Comparison of ENCODE assay signal across 8 mouse cellular contexts in genomic region chr1:128102641-128103461, GRCm38 (mm10). TPM values are rescaled to one million over a fixed set of nuclear protein-coding genes. Genes with fewer than 3 reads are reported as not detected.
A peak's percentile ranks its signal among the peaks of the same experiment; 100 is the strongest.
DNase-seq lines count a peak whose midpoint lies in the region; ATAC-seq and TF ChIP-seq lines count a peak whose summit lies in the region.

Gene Zranb3 (minus strand): TSS chr1:128103047.
Gene R3hdm1 (plus strand): TSS chr1:128103301.

- TF ChIP-seq CTCF in bone marrow macrophage, adult 2 months (IDR thresholded peaks at IDR 0.05; ENCODE audit: low read depth, low read length) = no peak
- no peak for TF ChIP-seq CTCF in embryonic fibroblast, embryonic 13.5 days (IDR thresholded peaks at IDR 0.05; ENCODE audit: borderline replicate concordance, insufficient read depth, low read length)

- peak within 1 kb of the TSS; percentile 88 for H3K9ac ChIP-seq in kidney, embryonic 14.5 days (ENCODE audit: low read depth, low read length)
- peak within 1 kb of the TSS; percentile 84 for H3K9ac ChIP-seq in limb, embryonic 15.5 days

- H3K36me3 ChIP-seq in kidney, embryonic 14.5 days (ENCODE audit: control insufficient read depth, insufficient read depth, low read length) = no peaks in the 10 kb centered on the region
- no peaks in the 10 kb centered on the region for H3K36me3 ChIP-seq in limb, embryonic 15.5 days

- peak; percentile 97 for ATAC-seq in kidney, embryonic 14.5 days (ENCODE audit: low FRiP score, low TSS enrichment)
- ATAC-seq in limb, embryonic 15.5 days (ENCODE audit: insufficient number of reproducible peaks, low FRiP score, low TSS enrichment, low read depth) = peak; percentile 97

- H3K4me1 ChIP-seq in bone marrow macrophage, adult 2 months (ENCODE audit: control insufficient read depth, insufficient read depth, low read length) = peaks cover 13% of the 10 kb centered on the region
- H3K4me1 ChIP-seq in embryonic fibroblast, embryonic 13.5 days (ENCODE audit: control insufficient read depth, insufficient read depth, low read length) = no peaks in the 10 kb centered on the region
- H3K4me1 ChIP-seq in kidney, embryonic 14.5 days (ENCODE audit: control insufficient read depth, insufficient read depth, low read length) = peaks cover 3% of the 10 kb centered on the region; the same call in 1 of the 2 replicates
- H3K4me1 ChIP-seq in limb, embryonic 15.5 days = peaks cover 5% of the 10 kb centered on the region

- H3K27ac ChIP-seq in bone marrow macrophage, adult 2 months (ENCODE audit: insufficient read depth, low read depth, low read length) = peak within 1 kb of the TSS; percentile 77
- peak within 1 kb of the TSS; percentile 81 for H3K27ac ChIP-seq in embryonic fibroblast, embryonic 13.5 days (ENCODE audit: insufficient read depth, low read length)
- peak within 1 kb of the TSS; percentile 90 for H3K27ac ChIP-seq in kidney, embryonic 14.5 days (ENCODE audit: low read depth, low read length)
- H3K27ac ChIP-seq in limb, embryonic 15.5 days = peak within 1 kb of the TSS; percentile 91

- peak within 1 kb of the TSS; percentile 71 for H3K4me2 ChIP-seq in kidney, embryonic 14.5 days (replicated peaks; ENCODE audit: low read depth, low read length)
- peak within 1 kb of the TSS; percentile 69 for H3K4me2 ChIP-seq in limb, embryonic 15.5 days

- no peaks in the 10 kb centered on the region for H3K9me3 ChIP-seq in kidney, embryonic 14.5 days (ENCODE audit: control insufficient read depth, low read length)
- no peaks in the 10 kb centered on the region for H3K9me3 ChIP-seq in limb, embryonic 15.5 days

- H3K27me3 ChIP-seq in kidney, embryonic 14.5 days (ENCODE audit: control insufficient read depth, insufficient read depth, low read length) = no peaks in the 10 kb centered on the region
- no peaks in the 10 kb centered on the region for H3K27me3 ChIP-seq in limb, embryonic 15.5 days

- H3K4me3 ChIP-seq in bone marrow macrophage, adult 2 months (ENCODE audit: insufficient read depth, low read length) = peak within 1 kb of the TSS; percentile 90
- peak within 1 kb of the TSS; percentile 80 for H3K4me3 ChIP-seq in embryonic fibroblast, embryonic 13.5 days (ENCODE audit: insufficient read depth, low read length)
- H3K4me3 ChIP-seq in kidney, embryonic 14.5 days (ENCODE audit: low read length) = peak within 1 kb of the TSS; percentile 95
- H3K4me3 ChIP-seq in limb, embryonic 15.5 days = peak within 1 kb of the TSS; percentile 94

- under 1% methylated on average over 43 of the region's 43 CpGs for WGBS in kidney, embryonic 14.5 days
- WGBS in limb, embryonic 15.5 days = 1% methylated on average over 43 of the region's 43 CpGs

- DNase-seq in A20 (ENCODE audit: low read depth, low spot score) = peak; percentile 100
- peak; percentile 100 for DNase-seq in heart, adult 9 months (ENCODE audit: low spot score in 2 of 2)
- DNase-seq in monocyte, adult 2 months (ENCODE audit: low read depth in 1 of 2, low spot score in 2 of 2) = peak; percentile 91 to 94
- peak; percentile 99 to 100 for DNase-seq in spleen, postnatal 36 days (ENCODE audit: low spot score in 2 of 2)

- no peak for TF ChIP-seq POLR2A in bone marrow macrophage, adult 2 months (IDR thresholded peaks at IDR 0.05; ENCODE audit: borderline replicate concordance, low read depth, low read length)
- peak; percentile 61 for TF ChIP-seq POLR2A in embryonic fibroblast, embryonic 13.5 days (IDR thresholded peaks at IDR 0.05; ENCODE audit: low read depth, low read length)

RNA-seq across cellular contexts. Expression of gene Zranb3, which starts in this region (rescaled TPM):
- polyA plus RNA-seq in bone marrow macrophage, adult 2 months (2012; ENCODE audit: insufficient read depth, insufficient read length, missing spikeins) = 11.4 and 11.7 TPM in 2 replicates
- polyA plus RNA-seq in embryonic fibroblast, embryonic 13.5 days (2011; ENCODE audit: insufficient read length, low read depth, missing spikeins) = 8.6 and 10.9 TPM in 2 replicates
- polyA plus RNA-seq in kidney, embryonic 14.5 days (2014; fragmentation: Nextera tagmentation; extraction: Ambion mirVana) = 8.0 and 14.4 TPM in 2 replicates
- 5.3 and 6.0 TPM in 2 replicates for polyA plus RNA-seq in limb, embryonic 15.5 days (2015; fragmentation: Nextera tagmentation; extraction: Ambion mirVana)

RNA-seq across cellular contexts. Expression of gene R3hdm1, which starts in this region (rescaled TPM):
- 45.0 and 51.0 TPM in 2 replicates for polyA plus RNA-seq in bone marrow macrophage, adult 2 months (2012; ENCODE audit: insufficient read depth, insufficient read length, missing spikeins)
- polyA plus RNA-seq in embryonic fibroblast, embryonic 13.5 days (2011; ENCODE audit: insufficient read length, low read depth, missing spikeins) = 70.3 and 97.9 TPM in 2 replicates
- 69.8 and 89.0 TPM in 2 replicates for polyA plus RNA-seq in kidney, embryonic 14.5 days (2014; fragmentation: Nextera tagmentation; extraction: Ambion mirVana)
- polyA plus RNA-seq in limb, embryonic 15.5 days (2015; fragmentation: Nextera tagmentation; extraction: Ambion mirVana) = 55.1 and 60.1 TPM in 2 replicates

Comparison
In these comparisons a context has a peak if more than half of its experiments do, and no peak if none do; other contexts are left out.
1. Peak in every context shown above with its lines: DNase-seq, ATAC-seq, H3K4me3 ChIP-seq and H3K27ac ChIP-seq.